Mouse (Mus musculus) layer of hippocampus, postnatal 36 days (tissue): ENCODE measurements around the gene Kif6. TPM values are rescaled to one million over a fixed set of nuclear protein-coding genes. Genes with fewer than 3 reads are reported as not detected.

Source experiments
- DNase-seq, 2 experiments: peaks; one replicate each; pipeline ENCODE4 v3.0.0; 2022
- total RNA-seq, 2 experiments: library from RNA; stranded (reverse); gene quantifications; 2 replicates each; pipeline ENCODE4 v1.2.3; 2021

Kif6 gene
- total RNA-seq, 2 experiments from 2014 or later, result 4.7 to 5.0 TPM

- DNase-seq, result no peak
Measured at GRCm38 (mm10) chr17:49923429-49923828, 308.5 kb downstream of the Kif6 start.

GRCm38 (mm10) chr17:49927611-49928010, 312.7 kb downstream of the Kif6 start:
- DNase-seq, result no peak

GRCm38 (mm10) chr17:49933806-49934205, 318.9 kb downstream of the Kif6 start:
- no peak for DNase-seq

GRCm38 (mm10) chr17:49934586-49934985, 319.6 kb downstream of the Kif6 start:
- DNase-seq, result no peak

GRCm38 (mm10) chr17:49935602-49936205, 320.8 kb downstream of the Kif6 start:
- peak; percentile 73 to 80 for DNase-seq

- no peak for DNase-seq
Measured at GRCm38 (mm10) chr17:49936214-49936613, 321.3 kb downstream of the Kif6 start.

GRCm38 (mm10) chr17:49939146-49939545, 324.2 kb downstream of the Kif6 start:
- DNase-seq, result no peak

- DNase-seq, result no peak
Measured at GRCm38 (mm10) chr17:49942674-49943073, 327.7 kb downstream of the Kif6 start.

- DNase-seq, result peak; percentile 57 to 67
Measured at GRCm38 (mm10) chr17:49951491-49951855, 336.5 kb downstream of the Kif6 start.

GRCm38 (mm10) chr17:49951856-49952607, 337.1 kb downstream of the Kif6 start:
- DNase-seq, result peak in 1 of 2 experiments; percentile 23

- no peak for DNase-seq
Measured at GRCm38 (mm10) chr17:49959021-49959420, 344.1 kb downstream of the Kif6 start.

Other genes with a start within 250 kb of the Kif6 start
- 10 to 100 TPM in 1 of 2 experiments, 1 to 10 TPM in 1; 9.9 to 14.2 TPM for gene Mocs1, start 186.8 kb upstream of the Kif6 start, total RNA-seq
- gene Daam2, start 50.8 kb upstream of the Kif6 start, total RNA-seq, result 10 to 100 TPM; 54.7 to 69.8 TPM